Mouse (Mus musculus): ENCODE results near the gene Pde1c. TPM values are rescaled to one million over a fixed set of nuclear protein-coding genes. Genes with fewer than 3 reads are reported as not detected.

Pde1c gene
- total RNA-seq, 1 experiment from 2014 or later: 1.5 TPM

GRCm38 (mm10) chr6:56168736-56169135 is 400.2 kb downstream of the Pde1c start:
- ATAC-seq (replicated peaks; ENCODE audit: low read depth, poor library complexity, severe bottlenecking): no peak

GRCm38 (mm10) chr6:56158217-56158616 is 410.7 kb downstream of the Pde1c start:
- no peak for ATAC-seq (replicated peaks; ENCODE audit: low read depth, poor library complexity, severe bottlenecking)

DNA sequence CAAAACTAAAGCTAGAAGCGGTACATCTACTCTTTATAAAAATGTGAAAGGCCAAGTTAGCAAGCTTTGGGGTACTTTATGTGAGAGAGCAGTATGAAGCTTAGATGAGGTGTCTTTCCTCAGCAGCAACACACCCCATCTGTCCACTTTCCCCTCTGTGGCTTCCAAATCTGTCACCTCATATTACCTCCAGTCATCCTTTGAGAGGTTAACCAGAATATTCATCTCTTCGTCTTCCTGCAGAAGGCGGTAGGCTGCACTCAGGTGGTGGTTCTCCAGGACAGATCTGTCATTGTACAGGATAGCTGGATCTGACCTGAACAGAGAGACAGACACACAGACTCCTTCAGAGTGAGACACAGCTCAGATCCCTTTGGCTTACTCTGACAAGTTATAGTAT is 412.1 kb downstream of the Pde1c start:
- ATAC-seq (replicated peaks; ENCODE audit: low read depth, poor library complexity, severe bottlenecking): no peak

DNA sequence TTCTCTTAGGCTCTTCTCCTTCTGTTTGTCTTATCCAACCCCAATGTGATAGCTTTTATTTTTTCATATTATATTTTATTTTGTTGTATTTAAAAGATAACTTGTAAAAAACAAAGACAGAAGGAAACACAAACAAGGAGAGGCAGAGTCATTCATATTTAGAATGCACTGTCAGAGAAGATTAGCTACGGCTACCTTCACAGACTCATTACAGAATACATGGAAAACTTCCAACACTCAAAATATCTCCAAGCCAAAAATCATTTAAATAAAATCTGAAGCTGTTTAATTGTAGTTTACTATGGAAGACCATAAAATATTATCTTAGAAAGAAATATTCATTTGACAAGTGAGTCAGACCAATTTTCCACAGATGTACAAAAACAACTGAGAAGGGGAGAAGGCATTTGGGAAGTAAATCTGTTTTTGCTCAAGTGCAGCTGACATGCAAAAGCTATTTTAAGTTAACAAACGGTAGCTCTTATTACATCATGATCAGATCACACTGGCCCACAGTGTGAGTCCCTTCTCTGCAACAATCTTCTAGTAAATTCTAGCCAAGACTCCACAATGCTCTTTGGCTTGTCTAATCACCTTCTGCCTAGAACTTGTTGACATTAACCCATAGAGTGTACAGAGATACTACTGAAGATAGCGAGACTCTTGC is 438.3 kb downstream of the Pde1c start:
- ATAC-seq (replicated peaks; ENCODE audit: low read depth, poor library complexity, severe bottlenecking): no peak

GRCm38 (mm10) chr6:56099520-56100101 is 469.3 kb downstream of the Pde1c start:
- ATAC-seq (replicated peaks; ENCODE audit: low read depth, poor library complexity, severe bottlenecking): no peak

DNA sequence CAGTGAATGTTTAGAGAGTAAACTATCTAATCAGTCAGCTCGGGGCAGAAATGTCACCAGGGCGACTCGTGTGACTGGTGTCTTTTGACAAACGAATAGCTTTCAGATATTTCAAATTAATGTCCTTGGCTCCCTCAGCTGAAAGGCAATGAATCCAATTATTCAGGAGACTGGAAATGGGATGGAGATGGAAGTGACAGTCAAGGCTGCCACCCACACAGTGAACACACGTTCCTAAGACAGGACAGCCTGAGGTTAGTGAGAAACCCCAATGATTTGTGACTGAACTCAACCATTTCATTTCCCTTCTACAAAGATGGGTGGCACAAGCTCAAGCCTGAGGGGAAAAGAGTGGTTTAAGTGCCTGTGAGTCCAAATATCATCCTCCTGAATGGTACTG is 470.5 kb downstream of the Pde1c start:
- no peak for ATAC-seq (replicated peaks; ENCODE audit: low read depth, poor library complexity, severe bottlenecking)

DNA sequence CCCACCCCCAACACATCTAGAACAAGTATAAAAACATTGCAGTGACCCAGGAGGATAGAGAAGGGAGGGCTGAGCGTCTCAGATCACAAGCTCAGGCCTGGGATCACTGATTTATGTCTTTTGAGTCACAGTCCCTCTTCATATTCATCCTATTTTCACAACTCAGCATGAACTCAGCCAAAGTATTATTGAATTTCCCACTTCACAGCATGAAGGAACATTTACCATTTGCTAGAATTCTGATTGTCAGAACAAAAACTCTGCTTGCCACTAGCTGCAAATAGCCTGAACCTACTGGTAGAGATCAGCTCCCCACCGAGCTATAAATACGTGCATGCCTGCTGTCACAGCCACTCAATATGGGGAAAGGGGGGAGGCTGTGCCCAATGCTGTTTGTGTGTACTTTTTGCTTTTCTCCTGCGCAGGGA is 492.5 kb downstream of the Pde1c start:
- ATAC-seq (replicated peaks; ENCODE audit: low read depth, poor library complexity, severe bottlenecking): no peak

DNA sequence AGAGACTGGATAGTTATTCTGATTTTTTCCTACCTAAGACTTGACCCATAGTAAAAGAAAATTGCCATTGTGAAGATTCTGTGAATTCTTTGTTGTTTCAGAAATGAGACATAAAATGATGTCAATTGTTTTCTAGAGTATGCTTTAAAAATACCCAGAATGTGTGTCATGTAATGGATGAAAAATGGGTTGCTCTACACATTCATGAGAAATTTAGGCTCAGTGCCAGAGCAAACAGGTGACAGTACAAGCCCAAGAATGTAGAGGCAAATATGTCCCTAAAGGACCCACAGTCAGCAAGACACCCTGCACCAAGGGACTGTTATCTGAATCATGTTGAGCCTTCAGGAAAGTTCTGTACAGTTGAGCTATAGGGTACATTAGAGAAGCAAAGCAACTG is 500.4 kb downstream of the Pde1c start:
- no peak for ATAC-seq (replicated peaks; ENCODE audit: low read depth, poor library complexity, severe bottlenecking)

- ATAC-seq (replicated peaks; ENCODE audit: low read depth, poor library complexity, severe bottlenecking): peak; percentile 94
Observed at GRCm38 (mm10) chr6:56066632-56067282, 502.1 kb downstream of the Pde1c start.

DNA sequence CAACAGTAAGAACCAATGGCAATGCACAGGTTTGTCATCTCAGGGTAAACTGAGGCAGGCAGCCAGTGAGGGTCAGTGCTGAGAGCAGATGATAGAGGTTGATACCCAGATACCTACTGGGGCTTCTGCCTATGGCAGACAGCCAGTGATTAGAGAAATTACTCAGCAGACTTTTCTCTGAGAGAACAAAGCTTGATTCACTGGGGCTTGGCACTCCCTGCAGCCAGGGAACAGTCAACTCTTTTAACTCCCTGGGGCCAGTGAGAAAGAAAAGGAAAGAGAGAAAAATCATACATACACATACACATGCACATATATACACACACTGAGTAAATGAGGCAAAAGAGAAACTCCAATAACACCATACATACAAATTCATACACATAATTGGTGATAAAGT is 505.2 kb downstream of the Pde1c start:
- ATAC-seq (replicated peaks; ENCODE audit: low read depth, poor library complexity, severe bottlenecking): no peak

DNA sequence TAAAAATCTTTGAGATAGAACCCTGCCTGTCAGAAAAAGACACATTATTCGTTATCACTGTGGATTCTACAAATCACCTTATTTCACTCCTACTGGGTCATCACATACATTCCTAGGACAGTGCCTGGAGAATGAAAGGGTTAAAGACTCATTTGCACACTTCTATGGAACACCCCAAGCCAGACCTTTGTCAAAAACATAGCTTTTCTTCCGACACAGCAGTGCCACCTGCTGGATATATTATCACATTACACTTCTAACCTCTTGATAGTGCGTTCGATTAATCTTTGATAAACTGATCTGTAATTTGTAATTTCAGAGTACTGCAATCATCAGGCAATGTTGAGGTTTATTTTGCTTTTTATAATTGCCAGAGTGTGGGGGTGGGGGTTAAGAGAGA is 519.8 kb downstream of the Pde1c start:
- ATAC-seq (replicated peaks; ENCODE audit: low read depth, poor library complexity, severe bottlenecking): peak; percentile 76; the same call in 1 of the 2 replicates

- ATAC-seq (replicated peaks; ENCODE audit: low read depth, poor library complexity, severe bottlenecking): no peak
Observed at GRCm38 (mm10) chr6:56048580-56048979, 520.3 kb downstream of the Pde1c start.

GRCm38 (mm10) chr6:56044716-56045115 is 524.2 kb downstream of the Pde1c start:
- ATAC-seq (replicated peaks; ENCODE audit: low read depth, poor library complexity, severe bottlenecking): no peak

DNA sequence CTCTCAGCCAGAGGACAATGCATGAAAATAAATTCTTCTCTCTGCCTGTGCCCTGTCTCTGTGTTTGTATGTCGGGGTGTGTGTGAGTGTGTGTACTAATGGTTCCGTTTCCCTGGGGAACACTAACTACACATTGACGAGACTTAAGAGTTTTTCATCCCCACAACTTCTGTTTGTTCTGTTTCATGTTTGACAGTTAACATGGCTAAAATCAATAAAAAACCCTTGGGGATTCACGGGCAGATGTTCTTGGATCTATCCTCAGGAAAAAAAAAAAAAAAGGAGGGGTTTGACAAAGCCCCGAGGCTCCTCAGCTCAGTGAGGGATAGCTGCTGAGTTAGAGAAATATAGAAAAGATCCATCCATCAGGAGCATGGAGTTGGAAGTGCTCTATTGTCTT is 524.6 kb downstream of the Pde1c start:
- ATAC-seq (replicated peaks; ENCODE audit: low read depth, poor library complexity, severe bottlenecking): no peak

DNA sequence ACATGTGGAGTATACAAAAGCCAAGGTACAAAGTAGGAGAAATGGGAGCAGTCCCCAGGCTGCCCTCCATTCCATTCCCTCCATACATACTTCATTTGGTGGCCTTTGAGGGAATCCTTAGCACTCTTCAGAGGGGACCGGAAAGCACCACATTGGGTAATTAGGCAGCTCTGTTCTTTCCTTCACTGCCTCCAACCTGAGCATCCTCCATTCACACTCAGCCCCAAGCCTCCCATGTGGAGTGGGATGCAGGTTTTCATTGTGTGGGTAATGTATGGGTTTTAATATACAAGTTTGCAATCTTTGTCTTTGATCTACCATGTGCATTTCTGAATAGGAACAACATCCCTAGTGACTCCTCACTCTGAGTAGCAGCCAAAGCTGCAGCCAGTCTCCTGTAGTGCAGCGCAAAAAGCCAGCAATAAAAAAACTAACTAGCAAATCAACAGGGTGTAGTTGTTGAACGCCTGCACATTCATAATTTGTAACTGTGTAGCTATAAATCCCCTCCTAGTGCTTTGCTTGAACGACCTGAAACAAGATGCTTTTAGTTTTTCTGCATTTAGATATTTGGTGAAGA is 529.3 kb downstream of the Pde1c start:
- no peak for ATAC-seq (replicated peaks; ENCODE audit: low read depth, poor library complexity, severe bottlenecking)

DNA sequence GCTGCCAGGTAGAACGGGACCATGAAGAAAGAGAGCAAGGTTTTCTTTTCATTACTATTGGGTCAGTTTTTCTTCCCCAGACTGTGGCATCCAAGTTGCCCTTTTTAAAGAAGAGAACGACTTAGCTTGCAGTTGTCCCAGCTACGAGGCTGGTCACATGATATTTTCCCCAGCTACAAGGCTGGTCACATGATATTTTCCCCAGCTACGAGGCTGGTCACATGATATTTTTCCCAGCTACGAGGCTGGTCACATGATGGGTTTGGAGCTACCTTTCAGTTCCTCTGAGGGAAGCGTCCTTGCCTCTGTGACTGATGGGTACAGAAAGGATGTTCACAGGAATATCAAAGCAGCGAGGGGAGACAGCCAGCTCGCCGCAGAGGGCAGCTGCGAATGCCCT is 533.8 kb downstream of the Pde1c start:
- ATAC-seq (replicated peaks; ENCODE audit: low read depth, poor library complexity, severe bottlenecking): no peak

DNA sequence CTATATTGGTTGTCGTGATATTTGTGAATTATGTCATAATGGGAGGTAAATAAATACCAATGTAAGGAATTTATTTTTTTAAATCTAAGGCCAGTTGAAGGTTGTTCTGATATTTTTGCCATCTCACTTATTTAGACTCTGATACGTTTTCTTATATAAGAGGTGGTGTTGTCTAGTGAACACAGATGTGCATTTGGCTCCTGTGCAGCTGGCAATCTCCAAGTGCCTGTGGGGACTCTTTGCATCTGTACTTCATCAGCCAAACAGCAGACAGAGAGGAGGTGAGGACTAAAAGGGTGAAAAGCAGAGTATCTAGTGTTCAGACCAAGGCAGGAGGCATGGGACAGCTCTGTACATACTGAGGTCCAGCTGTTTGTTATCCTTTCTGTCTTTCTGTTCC is 536.7 kb downstream of the Pde1c start:
- no peak for ATAC-seq (replicated peaks; ENCODE audit: low read depth, poor library complexity, severe bottlenecking)

DNA sequence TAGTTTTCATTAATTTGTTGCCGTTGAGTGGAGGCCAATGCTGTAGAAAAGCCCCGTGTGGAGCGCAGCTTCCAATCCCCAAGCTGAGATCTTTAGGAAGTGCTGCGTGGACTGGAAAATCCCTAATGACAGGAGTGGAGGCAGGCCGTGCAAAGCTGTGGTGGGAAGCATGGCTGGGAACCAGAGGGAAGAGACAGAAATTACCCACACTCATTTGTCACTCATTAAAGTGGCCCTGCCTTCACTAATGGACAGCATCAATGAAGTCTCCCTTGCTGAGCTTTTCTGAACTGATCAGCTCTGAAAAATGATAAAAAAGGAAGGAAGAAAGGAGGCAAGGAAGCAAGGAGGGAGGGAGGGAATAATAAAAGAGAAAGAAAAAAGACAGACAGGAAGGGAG is 538.9 kb downstream of the Pde1c start:
- no peak for ATAC-seq (replicated peaks; ENCODE audit: low read depth, poor library complexity, severe bottlenecking)

GRCm38 (mm10) chr6:56027966-56028365 is 540.9 kb downstream of the Pde1c start:
- no peak for ATAC-seq (replicated peaks; ENCODE audit: low read depth, poor library complexity, severe bottlenecking)

DNA sequence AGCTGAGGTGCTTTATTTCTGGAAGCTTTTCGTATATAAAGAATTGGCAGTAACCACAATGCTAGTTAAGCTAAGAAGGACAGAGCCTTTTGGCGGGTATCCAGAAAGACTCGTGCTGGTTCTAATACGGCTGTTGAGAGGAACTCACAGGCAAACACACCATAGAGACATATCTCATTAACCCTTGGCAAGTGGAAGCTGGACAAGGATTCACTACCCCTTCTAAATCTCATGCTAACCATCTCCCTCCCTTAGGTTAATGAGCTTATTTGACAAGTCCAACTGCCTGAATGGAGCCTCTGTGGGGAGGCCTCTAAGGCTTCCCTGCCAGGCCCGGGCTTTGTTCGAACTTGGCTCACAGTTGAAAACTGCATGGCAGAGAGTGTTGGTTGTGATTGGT is 541.6 kb downstream of the Pde1c start:
- no peak for ATAC-seq (replicated peaks; ENCODE audit: low read depth, poor library complexity, severe bottlenecking)

DNA sequence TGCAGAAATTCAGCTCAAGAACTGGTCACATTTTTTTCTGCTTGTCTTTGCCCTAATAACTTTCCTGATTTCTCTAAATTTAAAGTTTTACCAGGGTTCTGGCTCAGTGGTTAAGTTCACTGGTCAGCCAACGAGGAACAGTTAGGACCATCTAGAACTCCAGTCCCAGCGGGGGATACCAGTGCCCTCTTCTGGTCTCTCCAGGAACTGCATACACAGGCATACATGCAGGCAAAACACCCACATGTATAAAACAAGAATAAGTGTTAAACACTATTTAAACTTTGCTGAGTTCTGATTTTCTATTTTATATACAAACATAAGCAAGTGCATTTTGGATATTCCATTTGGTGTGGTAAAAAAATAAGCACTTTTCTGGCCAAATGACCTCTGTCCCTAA is 543.4 kb downstream of the Pde1c start:
- 0 out of 2 replicates have a peak, but pooled peaks have one; percentile 58 for ATAC-seq (replicated peaks; ENCODE audit: low read depth, poor library complexity, severe bottlenecking)

All from common myeloid progenitor, adult 5-6 weeks (primary cell).